Mouse (Mus musculus): ENCODE measurements around the gene Slc9a7.

Gene Slc9a7

GRCm38 (mm10) chrX:20157519-20157918 lies 134.1 kb downstream of the Slc9a7 start:
- no peak for DNase-seq (ENCODE audit: low spot score)

GRCm38 (mm10) chrX:20129466-20129865 lies 162.1 kb downstream of the Slc9a7 start:
- no peak for DNase-seq (ENCODE audit: low spot score)

GRCm38 (mm10) chrX:20128951-20129350 lies 162.7 kb downstream of the Slc9a7 start:
- DNase-seq (ENCODE audit: low spot score) = no peak

GRCm38 (mm10) chrX:20125481-20125880 lies 166.1 kb downstream of the Slc9a7 start:
- DNase-seq (ENCODE audit: low spot score) = no peak

- no peak for DNase-seq (ENCODE audit: low spot score)
These were observed 173.9 kb downstream of the Slc9a7 start for GRCm38 (mm10) chrX:20117717-20118116.

GRCm38 (mm10) chrX:20070196-20070595 lies 221.4 kb downstream of the Slc9a7 start:
- DNase-seq (ENCODE audit: low spot score) = no peak

GRCm38 (mm10) chrX:20066636-20067035 lies 225.0 kb downstream of the Slc9a7 start:
- no peak for DNase-seq (ENCODE audit: low spot score)

GRCm38 (mm10) chrX:20061764-20062480 lies 229.7 kb downstream of the Slc9a7 start:
- no peak for DNase-seq (ENCODE audit: low spot score)

GRCm38 (mm10) chrX:20060769-20061315 lies 230.8 kb downstream of the Slc9a7 start:
- DNase-seq (ENCODE audit: low spot score) = no peak

- DNase-seq (ENCODE audit: low spot score) = no peak
These were observed 231.4 kb downstream of the Slc9a7 start for GRCm38 (mm10) chrX:20060096-20060768.

- no peak for DNase-seq (ENCODE audit: low spot score)
These were observed 232.1 kb downstream of the Slc9a7 start, which contains the start of gene Chst7 for GRCm38 (mm10) chrX:20059381-20059971. Gene Chst7, plus strand, starts transcription at chrX:20059560.
